Mouse (Mus musculus): ENCODE results near the gene Cmss1.

- TF ChIP-seq CTCF (IDR thresholded peaks at IDR 0.05; ENCODE audit: borderline replicate concordance, extremely low read depth, insufficient read depth, insufficient read length): no peak
- no peak for TF ChIP-seq POLR2A (IDR thresholded peaks at IDR 0.05; ENCODE audit: borderline replicate concordance, extremely low read depth, insufficient read depth, insufficient read length, poor library complexity, severe bottlenecking)
Observed at GRCm38 (mm10) chr16:57491853-57492252, 114.8 kb downstream of the Cmss1 start.
